Mouse (Mus musculus): ENCODE measurements around the gene Cpt1c.

- peak; percentile 60 for TF ChIP-seq CTCF (IDR thresholded peaks at IDR 0.05)
- TF ChIP-seq POLR2A (IDR thresholded peaks at IDR 0.05; ENCODE audit: insufficient read depth, low read depth, low read length), result peak; percentile 3; the same call in 1 of the 2 replicates
Measured at GRCm38 (mm10) chr7:45023711-45024110, 49.1 kb upstream of the Cpt1c start.

All from heart, adult 2 months (tissue).